Mouse (Mus musculus): Measurements from ENCODE around the gene Dnah7a. TPM values are rescaled to one million over a fixed set of nuclear protein-coding genes. Genes with fewer than 3 reads are reported as not detected.
"Not testable (repeated sequence)": the region's sequence is repeated elsewhere in the genome, so short reads cannot be mapped to it uniquely, and the experiment has no call there.

Gene Dnah7a
- not detected in 2 replicates for total RNA-seq (2017)

GRCm38 (mm10) chr1:53706431-53707361, at the start of gene Dnah7a:
Dnah7a (minus strand) TSS chr1:53706784.
- 0 out of 2 replicates have a peak, but pooled peaks have one; percentile 30 for ATAC-seq (ENCODE audit: extremely low read depth, insufficient number of reproducible peaks, low FRiP score, poor library complexity, severe bottlenecking)

GRCm38 (mm10) chr1:53753501-53753900, 46.9 kb upstream of the Dnah7a start:
- ATAC-seq (ENCODE audit: extremely low read depth, insufficient number of reproducible peaks, low FRiP score, poor library complexity, severe bottlenecking): not testable (repeated sequence)

- no peak for ATAC-seq (ENCODE audit: extremely low read depth, insufficient number of reproducible peaks, low FRiP score, poor library complexity, severe bottlenecking)
Observed at GRCm38 (mm10) chr1:53751144-53751543, 44.6 kb upstream of the Dnah7a start.

GRCm38 (mm10) chr1:53750697-53751096, 44.1 kb upstream of the Dnah7a start:
- ATAC-seq (ENCODE audit: extremely low read depth, insufficient number of reproducible peaks, low FRiP score, poor library complexity, severe bottlenecking): not testable (repeated sequence)

GRCm38 (mm10) chr1:53749881-53750385, 43.3 kb upstream of the Dnah7a start:
- ATAC-seq (ENCODE audit: extremely low read depth, insufficient number of reproducible peaks, low FRiP score, poor library complexity, severe bottlenecking): not testable (repeated sequence)

- peak; percentile 50; the same call in 1 of the 2 replicates for ATAC-seq (ENCODE audit: extremely low read depth, insufficient number of reproducible peaks, low FRiP score, poor library complexity, severe bottlenecking)
Observed at GRCm38 (mm10) chr1:53748571-53748970, 42.0 kb upstream of the Dnah7a start.

GRCm38 (mm10) chr1:53746001-53746400, 39.4 kb upstream of the Dnah7a start:
- no peak for ATAC-seq (ENCODE audit: extremely low read depth, insufficient number of reproducible peaks, low FRiP score, poor library complexity, severe bottlenecking)

GRCm38 (mm10) chr1:53741742-53742458, 35.3 kb upstream of the Dnah7a start:
- ATAC-seq (ENCODE audit: extremely low read depth, insufficient number of reproducible peaks, low FRiP score, poor library complexity, severe bottlenecking): no peak

GRCm38 (mm10) chr1:53740777-53741336, 34.3 kb upstream of the Dnah7a start:
- ATAC-seq (ENCODE audit: extremely low read depth, insufficient number of reproducible peaks, low FRiP score, poor library complexity, severe bottlenecking): no peak

GRCm38 (mm10) chr1:53740077-53740776, 33.6 kb upstream of the Dnah7a start:
- not testable (repeated sequence) for ATAC-seq (ENCODE audit: extremely low read depth, insufficient number of reproducible peaks, low FRiP score, poor library complexity, severe bottlenecking)

GRCm38 (mm10) chr1:53736583-53736982, 30.0 kb upstream of the Dnah7a start:
- no peak for ATAC-seq (ENCODE audit: extremely low read depth, insufficient number of reproducible peaks, low FRiP score, poor library complexity, severe bottlenecking)

GRCm38 (mm10) chr1:53728489-53729225, 22.1 kb upstream of the Dnah7a start:
- no peak for ATAC-seq (ENCODE audit: extremely low read depth, insufficient number of reproducible peaks, low FRiP score, poor library complexity, severe bottlenecking)

- no peak for ATAC-seq (ENCODE audit: extremely low read depth, insufficient number of reproducible peaks, low FRiP score, poor library complexity, severe bottlenecking)
Observed at GRCm38 (mm10) chr1:53726883-53727282, 20.3 kb upstream of the Dnah7a start.

GRCm38 (mm10) chr1:53721353-53721752, 14.8 kb upstream of the Dnah7a start:
- ATAC-seq (ENCODE audit: extremely low read depth, insufficient number of reproducible peaks, low FRiP score, poor library complexity, severe bottlenecking): no peak

- ATAC-seq (ENCODE audit: extremely low read depth, insufficient number of reproducible peaks, low FRiP score, poor library complexity, severe bottlenecking): no peak
Observed at GRCm38 (mm10) chr1:53720601-53721351, 14.2 kb upstream of the Dnah7a start.

GRCm38 (mm10) chr1:53715966-53716515, 9.5 kb upstream of the Dnah7a start:
- ATAC-seq (ENCODE audit: extremely low read depth, insufficient number of reproducible peaks, low FRiP score, poor library complexity, severe bottlenecking): no peak

GRCm38 (mm10) chr1:53715446-53715845, 8.9 kb upstream of the Dnah7a start:
- no peak for ATAC-seq (ENCODE audit: extremely low read depth, insufficient number of reproducible peaks, low FRiP score, poor library complexity, severe bottlenecking)
